In genomic region chr2:11604053-11604452, GRCm38 (mm10) we compare ENCODE assay signal across 8 mouse cellular contexts. TPM values are rescaled to one million over a fixed set of nuclear protein-coding genes. Genes with fewer than 3 reads are reported as not detected.
A peak's percentile ranks its signal among the peaks of the same experiment; 100 is the strongest.
DNase-seq lines count a peak whose midpoint lies in the region; ATAC-seq and TF ChIP-seq lines count a peak whose summit lies in the region.

TSS of gene Rbm17 (minus strand) at chr2:11604153.

- H3K9ac ChIP-seq in embryonic facial prominence, embryonic 11.5 days (replicated peaks; ENCODE audit: low read length), result peak within 1 kb of the TSS; percentile 98
- H3K9ac ChIP-seq in heart, embryonic 11.5 days (ENCODE audit: low read depth, low read length), result peak within 1 kb of the TSS; percentile 98
- H3K9ac ChIP-seq in midbrain, embryonic 16.5 days (ENCODE audit: low read depth, low read length), result peak within 1 kb of the TSS; percentile 97

- ATAC-seq in embryonic facial prominence, embryonic 11.5 days (replicated peaks; ENCODE audit: insufficient number of reproducible peaks, low FRiP score, low TSS enrichment, low read depth), result no peak
- ATAC-seq in heart, embryonic 11.5 days (replicated peaks; ENCODE audit: insufficient number of reproducible peaks, low FRiP score, low TSS enrichment), result no peak
- ATAC-seq in midbrain, embryonic 16.5 days, result no peak

- H3K27ac ChIP-seq in embryonic facial prominence, embryonic 11.5 days (replicated peaks; ENCODE audit: low read depth, low read length), result peak within 1 kb of the TSS; percentile 47; the same call in 1 of the 2 replicates
- H3K27ac ChIP-seq in heart, embryonic 11.5 days (ENCODE audit: low read depth, low read length), result peak within 1 kb of the TSS; percentile 73; the same call in 1 of the 2 replicates
- H3K27ac ChIP-seq in midbrain, embryonic 16.5 days (ENCODE audit: low read length), result peak within 1 kb of the TSS; percentile 75

- peak within 1 kb of the TSS; percentile 75 for H3K4me3 ChIP-seq in lung, adult 2 months (replicated peaks; ENCODE audit: extremely low read depth, low read depth, low read length)
- peak within 1 kb of the TSS; percentile 95 for H3K4me3 ChIP-seq in embryonic facial prominence, embryonic 11.5 days (ENCODE audit: low read depth, low read length)
- peak within 1 kb of the TSS; percentile 96 for H3K4me3 ChIP-seq in heart, embryonic 11.5 days (ENCODE audit: low read depth, low read length)
- H3K4me3 ChIP-seq in midbrain, embryonic 16.5 days (ENCODE audit: low read depth, low read length), result peak within 1 kb of the TSS; percentile 98

- TF ChIP-seq POLR2A in lung, adult 2 months (IDR thresholded peaks at IDR 0.05; ENCODE audit: borderline replicate concordance, extremely low read depth, low read depth, low read length), result no peak

- H3K4me1 ChIP-seq in lung, adult 2 months (ENCODE audit: control insufficient read depth, insufficient read depth, low read length), result no peaks in the 10 kb centered on the region; the same call in 1 of the 2 replicates
- no peaks in the 10 kb centered on the region for H3K4me1 ChIP-seq in embryonic facial prominence, embryonic 11.5 days (ENCODE audit: control insufficient read depth, insufficient read depth, low read length)
- H3K4me1 ChIP-seq in heart, embryonic 11.5 days (ENCODE audit: control insufficient read depth, insufficient read depth, low read length), result peaks cover 7% of the 10 kb centered on the region
- peaks cover 11% of the 10 kb centered on the region for H3K4me1 ChIP-seq in midbrain, embryonic 16.5 days (ENCODE audit: control insufficient read depth, insufficient read depth, low read length)

- H3K4me2 ChIP-seq in embryonic facial prominence, embryonic 11.5 days (ENCODE audit: low read depth, low read length), result peak within 1 kb of the TSS; percentile 71
- peak within 1 kb of the TSS; percentile 85 for H3K4me2 ChIP-seq in heart, embryonic 11.5 days
- H3K4me2 ChIP-seq in midbrain, embryonic 16.5 days (ENCODE audit: low read length), result peak within 1 kb of the TSS; percentile 97; the same call in 1 of the 2 replicates

- H3K36me3 ChIP-seq in embryonic facial prominence, embryonic 11.5 days (replicated peaks; ENCODE audit: control insufficient read depth, insufficient read depth, low read depth, low read length), result peaks cover 2% of the 10 kb centered on the region; the same call in 1 of the 2 replicates
- H3K36me3 ChIP-seq in heart, embryonic 11.5 days (ENCODE audit: control insufficient read depth, insufficient read depth, low read length), result peaks cover 5% of the 10 kb centered on the region
- H3K36me3 ChIP-seq in midbrain, embryonic 16.5 days (ENCODE audit: control insufficient read depth, insufficient read depth, low read length), result peaks cover 3% of the 10 kb centered on the region; the same call in 1 of the 2 replicates

- 86% methylated on average over 5 of the region's 5 CpGs for WGBS in lung, adult 2 months
- 81% methylated on average over 5 of the region's 5 CpGs for WGBS in embryonic facial prominence, embryonic 11.5 days
- 85% methylated on average over 5 of the region's 5 CpGs for WGBS in heart, embryonic 11.5 days (ENCODE audit: insufficient replicate concordance)
- 84% methylated on average over 5 of the region's 5 CpGs for whole genome bisulfite sequencing in midbrain, embryonic 16.5 days

- no peak for DNase-seq in lung, adult 2 months
- DNase-seq in lung, postnatal 4 days, result no peak
- DNase-seq in embryonic facial prominence, embryonic 11.5 days (ENCODE audit: low spot score), result no peak
- DNase-seq in layer of hippocampus, postnatal 36 days, result no peak
- DNase-seq in kidney, postnatal 14 days, result no peak
- DNase-seq in spleen, adult 12 weeks (ENCODE audit: low spot score), result no peak

- no peaks in the 10 kb centered on the region for H3K9me3 ChIP-seq in embryonic facial prominence, embryonic 11.5 days (replicated peaks; ENCODE audit: control insufficient read depth, low read length)
- H3K9me3 ChIP-seq in heart, embryonic 11.5 days (replicated peaks; ENCODE audit: control insufficient read depth, low read length), result no peaks in the 10 kb centered on the region
- H3K9me3 ChIP-seq in midbrain, embryonic 16.5 days (replicated peaks; ENCODE audit: control insufficient read depth, low read length, poor library complexity, severe bottlenecking), result no peaks in the 10 kb centered on the region

- H3K27me3 ChIP-seq in embryonic facial prominence, embryonic 11.5 days (ENCODE audit: control insufficient read depth, insufficient read depth, low read length), result no peaks in the 10 kb centered on the region
- H3K27me3 ChIP-seq in heart, embryonic 11.5 days (ENCODE audit: control insufficient read depth, insufficient read depth, low read length), result no peaks in the 10 kb centered on the region
- H3K27me3 ChIP-seq in midbrain, embryonic 16.5 days (ENCODE audit: control insufficient read depth, insufficient read depth, low read depth, low read length), result no peaks in the 10 kb centered on the region

- TF ChIP-seq CTCF in lung, adult 2 months (IDR thresholded peaks at IDR 0.05; ENCODE audit: insufficient read depth, low read length), result no peak

RNA-seq across cellular contexts. Expression of gene Rbm17, which starts in this region (rescaled TPM):
- 28.2 and 62.4 TPM in 2 replicates for polyA plus RNA-seq in lung, adult 2 months (2012; rRNA removed)
- polyA plus RNA-seq in embryonic facial prominence, embryonic 11.5 days (2014; fragmentation: Nextera tagmentation; extraction: Ambion mirVana), result 196 and 220 TPM in 2 replicates
- 106 and 109 TPM in 2 replicates for polyA plus RNA-seq in heart, embryonic 11.5 days (2014; fragmentation: Nextera tagmentation; extraction: Ambion mirVana)
- 10 to 100 TPM; 72.4 to 86.0 TPM for total RNA-seq in layer of hippocampus, postnatal 36 days (2021)
- polyA plus RNA-seq in midbrain, embryonic 16.5 days (2015; fragmentation: Nextera tagmentation; extraction: Ambion mirVana), result 132 TPM in 2 replicates
